Mouse (Mus musculus) MEL (cell line): ENCODE measurements around the gene Mmp7.

Source experiments
- GATA1 ChIP-seq: IDR thresholded peaks from 2 replicates; pipeline ENCODE4 v1.6.1; 2011; ENCODE audit warnings: low read depth, low read length, improper control_type of control experiment
- JUND ChIP-seq: IDR thresholded peaks from 2 replicates; pipeline ENCODE4 v1.6.1; 2011; ENCODE audit warnings: low read depth, mild to moderate bottlenecking, improper control_type of control experiment, low read length
- MAX ChIP-seq: IDR thresholded peaks from 2 replicates; pipeline ENCODE4 v1.6.1; 2011; ENCODE audit warnings: low read length, improper control_type of control experiment

GRCm38 (mm10) chr9:7647901-7648300, 44.0 kb upstream of the Mmp7 start:
- TF ChIP-seq MAX (no peak), JUND (no peak), GATA1 (no peak)
